Mouse (Mus musculus) G1E (cell line): ENCODE results near the gene Sgpl1. TPM values are rescaled to one million over a fixed set of nuclear protein-coding genes. Genes with fewer than 3 reads are reported as not detected.

Experiments used
- ATAC-seq: 2 replicates; pipeline ENCODE4 v1.8.0; 2016; ENCODE audit warnings: mild to moderate bottlenecking; ENCODE audit not compliant: insufficient number of reproducible peaks, poor library complexity, low FRiP score, severe bottlenecking; ENCODE audit errors: extremely low read depth
- DNase-seq: peaks from one replicate; pipeline ENCODE4 v3.0.0; 2012; ENCODE audit warnings: low spot score
- H3K27me3 ChIP-seq: 2 replicates; pipeline ENCODE4 v1.6.1; 2012; ENCODE audit warnings: mild to moderate bottlenecking, low read length, inconsistent platforms; ENCODE audit not compliant: insufficient read depth
- H3K36me3 ChIP-seq: replicated peaks from 2 replicates; pipeline ENCODE3; 2012; ENCODE audit warnings: mild to moderate bottlenecking, inconsistent platforms
- H3K4me1 ChIP-seq: 2 replicates; pipeline ENCODE4 v1.6.1; 2012; ENCODE audit warnings: low read depth, low read length, inconsistent platforms, mixed read lengths; ENCODE audit not compliant: insufficient read depth
- H3K4me3 ChIP-seq: 2 replicates; pipeline ENCODE4 v1.5.1; 2012; ENCODE audit warnings: low read depth, mild to moderate bottlenecking, inconsistent platforms, low read length, moderate library complexity, mixed read lengths
- H3K9me3 ChIP-seq: replicated peaks from 2 replicates; pipeline ENCODE4 v1.6.1; 2012; ENCODE audit warnings: inconsistent platforms
- CTCF ChIP-seq: IDR thresholded peaks from 2 replicates; pipeline ENCODE4 v1.5.1; 2012; ENCODE audit warnings: low read depth, low read length, inconsistent platforms, mixed read lengths
- GATA1 ChIP-seq: IDR thresholded peaks from 2 replicates; pipeline ENCODE4 v1.6.1; 2012; ENCODE audit warnings: borderline replicate concordance, low read length, inconsistent platforms, mixed read lengths
- GATA2 ChIP-seq: IDR thresholded peaks from 2 replicates; pipeline ENCODE4 v1.6.1; 2012; ENCODE audit warnings: low read depth, low read length, inconsistent platforms, borderline replicate concordance
- POLR2AphosphoS5 ChIP-seq: IDR thresholded peaks from 2 replicates; pipeline ENCODE4 v1.6.1; 2012; ENCODE audit warnings: low read depth, low read length, inconsistent platforms; ENCODE audit not compliant: insufficient replicate concordance
- TAL1 ChIP-seq: conservative IDR thresholded peaks from 2 replicates; pipeline ENCODE4 v1.6.1; 2012; ENCODE audit warnings: low read depth, low read length, inconsistent platforms, mixed read lengths
- polyA plus RNA-seq: library from polyadenylated mRNA; stranded (reverse); fragments of >175 nt; gene quantifications from 2 replicates; pipeline ENCODE4 v1.2.3, GENCODE M21; 2012
- total RNA-seq, 2 experiments: library from RNA; stranded (forward) in 1 of 2; stranded (reverse) in 1 of 2; fragments of 200-1000 nt in 1 of 2; fragments of >200 nt in 1 of 2; fragmentation: Nextera tagmentation in 1 of 2; gene quantifications; 2 replicates each; pipeline ENCODE4 v1.2.3; 2014 to 2017

The Sgpl1 gene
- total and polyA plus RNA-seq, 3 experiments: 0.22 TPM; not detected in 2

- no peaks in the 10 kb centered on the region for H3K4me1 ChIP-seq
- DNase-seq (no peak), ATAC-seq (no peak)
- H3K9me3 ChIP-seq: peaks cover 22% of the 10 kb centered on the region
- TF ChIP-seq GATA2 (no peak), TAL1 (no peak), GATA1 (no peak), CTCF (no peak), POLR2AphosphoS5 (no peak)
- H3K27me3 ChIP-seq: no peaks in the 10 kb centered on the region
- H3K4me3 ChIP-seq: no peak overlapping the region
- H3K36me3 ChIP-seq: no peaks in the 10 kb centered on the region
Measured at GRCm38 (mm10) chr10:61146119-61146806, 1.2 kb downstream of the Sgpl1 start.

DNA sequence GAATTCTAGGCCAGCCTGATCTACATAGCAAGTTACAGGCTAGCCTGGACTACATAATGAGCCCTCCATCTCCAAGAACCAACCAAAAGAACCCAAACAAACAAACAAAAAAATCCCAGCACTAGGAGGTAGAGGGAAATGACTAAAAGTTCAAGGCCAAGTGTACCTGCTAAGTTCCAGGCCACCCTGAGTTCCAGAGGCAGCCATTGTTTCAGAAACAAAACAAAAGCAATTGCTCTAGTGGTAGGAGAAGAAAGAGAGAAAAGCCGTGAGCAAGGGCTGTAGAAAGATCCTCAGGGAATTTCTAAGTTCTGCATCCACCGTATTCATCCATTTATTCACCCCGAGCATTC lies 1.8 kb downstream of the Sgpl1 start:
- no peak overlapping the region for H3K4me3 ChIP-seq
- no peaks in the 10 kb centered on the region for H3K27me3 ChIP-seq

GRCm38 (mm10) chr10:61143343-61143742 lies 4.2 kb downstream of the Sgpl1 start:
- H3K4me1 ChIP-seq: no peaks in the 10 kb centered on the region
- H3K36me3 ChIP-seq: no peaks in the 10 kb centered on the region
- no peaks in the 10 kb centered on the region for H3K27me3 ChIP-seq
- TF ChIP-seq GATA1 (no peak), GATA2 (no peak), TAL1 (no peak), POLR2AphosphoS5 (no peak), CTCF (no peak)
- DNase-seq (no peak), ATAC-seq (no peak)
- no peak overlapping the region for H3K4me3 ChIP-seq
- H3K9me3 ChIP-seq: peaks cover 19% of the 10 kb centered on the region

More for the DNA sequence above, 1.8 kb downstream of the Sgpl1 start:
- TF ChIP-seq GATA2: no peak
- TF ChIP-seq CTCF: no peak
- TF ChIP-seq GATA1: no peak
- no peak for TF ChIP-seq POLR2AphosphoS5
- no peak for TF ChIP-seq TAL1
- Histone ChIP-seq H3K36me3 (no peaks in the 10 kb centered on the region), H3K4me1 (no peaks in the 10 kb centered on the region), H3K9me3 (peaks cover 22% of the 10 kb centered on the region)
- no peak for DNase-seq
- ATAC-seq: no peak

GRCm38 (mm10) chr10:61137567-61137966 lies 9.9 kb downstream of the Sgpl1 start:
- no peaks in the 10 kb centered on the region for H3K27me3 ChIP-seq
- TF ChIP-seq TAL1 (no peak), POLR2AphosphoS5 (no peak), GATA1 (no peak), GATA2 (no peak), CTCF (no peak)
- H3K36me3 ChIP-seq: no peaks in the 10 kb centered on the region
- no peaks in the 10 kb centered on the region for H3K9me3 ChIP-seq
- DNase-seq (no peak), ATAC-seq (no peak)
- H3K4me3 ChIP-seq: no peak overlapping the region
- no peaks in the 10 kb centered on the region for H3K4me1 ChIP-seq

DNA sequence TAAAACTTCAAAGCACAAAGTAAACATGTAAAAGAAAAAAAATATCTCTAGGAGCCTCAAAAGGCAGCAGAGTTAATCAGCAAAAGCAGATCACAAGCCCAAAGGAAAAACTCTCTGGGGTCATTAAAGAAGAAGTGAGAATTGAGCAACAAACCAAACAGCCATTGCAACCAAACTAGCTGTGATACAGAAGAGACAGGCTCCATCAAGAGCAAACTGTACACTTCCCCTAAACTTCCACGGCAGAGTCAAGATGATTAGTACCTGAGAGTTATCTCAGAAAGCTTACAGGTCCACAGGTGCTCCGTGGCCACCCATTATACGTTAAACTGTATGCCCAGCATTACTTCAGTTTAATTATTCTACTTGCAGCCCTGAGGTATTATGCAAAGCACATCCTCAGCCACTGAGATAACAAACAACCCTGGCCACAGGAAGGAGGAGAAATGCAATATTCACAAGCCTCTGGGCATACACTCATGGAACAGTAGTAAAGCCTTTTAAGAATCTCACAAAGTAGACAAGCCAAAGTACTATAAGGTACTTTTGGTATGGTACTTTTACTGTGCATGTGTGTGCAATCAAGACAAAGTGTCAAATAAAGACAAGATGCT lies 12.2 kb downstream of the Sgpl1 start:
- ATAC-seq: no peak
- no peak overlapping the region for H3K4me3 ChIP-seq
- DNase-seq: no peak
- H3K27me3 ChIP-seq: no peaks in the 10 kb centered on the region
- no peak for TF ChIP-seq GATA1
- TF ChIP-seq CTCF: no peak
- TF ChIP-seq POLR2AphosphoS5: no peak
- TF ChIP-seq TAL1: no peak
- no peak for TF ChIP-seq GATA2
- H3K4me1 ChIP-seq: no peaks in the 10 kb centered on the region
- no peaks in the 10 kb centered on the region for H3K36me3 ChIP-seq
- H3K9me3 ChIP-seq: no peaks in the 10 kb centered on the region

- DNase-seq: no peak
- no peaks in the 10 kb centered on the region for H3K36me3 ChIP-seq
- no peaks in the 10 kb centered on the region for H3K9me3 ChIP-seq
- H3K4me3 ChIP-seq: no peak overlapping the region
- H3K27me3 ChIP-seq: no peaks in the 10 kb centered on the region
- no peaks in the 10 kb centered on the region for H3K4me1 ChIP-seq
- TF ChIP-seq CTCF (no peak), GATA2 (no peak), POLR2AphosphoS5 (no peak), GATA1 (no peak), TAL1 (no peak)
- ATAC-seq: no peak
Measured at GRCm38 (mm10) chr10:61134041-61134440, 13.5 kb downstream of the Sgpl1 start.
